Mouse (Mus musculus) frontal cortex, postnatal 10 days (tissue): ENCODE results near the gene Timp3.

Experiments
- DNase-seq, 2 experiments: peaks; one replicate each; pipeline ENCODE4 v3.0.0; 2022; ENCODE audit warnings: low spot score in 2 of 2, mixed read lengths in 1 of 2

Timp3 gene

DNA sequence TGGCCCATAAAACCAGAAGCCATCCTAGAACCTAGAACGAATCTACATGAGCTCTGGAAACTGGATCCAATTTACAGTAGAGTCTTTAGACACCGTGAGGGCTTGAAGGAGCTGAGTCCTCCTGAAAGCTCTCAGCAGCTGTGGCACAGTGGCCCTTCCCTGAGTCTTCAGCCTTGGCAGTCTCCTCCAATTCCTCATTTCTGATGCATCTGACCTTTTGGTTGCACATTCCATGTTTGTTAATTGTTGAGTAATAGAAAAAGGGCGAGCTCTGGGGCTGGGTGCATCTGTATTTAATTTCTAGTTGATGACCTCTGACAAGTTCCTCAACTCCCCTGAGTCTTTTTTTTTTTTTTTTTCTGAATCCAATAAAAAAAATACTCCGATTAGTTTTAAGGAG, 28.0 kb downstream of the Timp3 start:
- no peak for DNase-seq

- DNase-seq = no peak
Observed at GRCm38 (mm10) chr10:86328691-86329090, 28.5 kb downstream of the Timp3 start.

- DNase-seq = no peak
Observed at GRCm38 (mm10) chr10:86329241-86329882, 29.2 kb downstream of the Timp3 start.

DNA sequence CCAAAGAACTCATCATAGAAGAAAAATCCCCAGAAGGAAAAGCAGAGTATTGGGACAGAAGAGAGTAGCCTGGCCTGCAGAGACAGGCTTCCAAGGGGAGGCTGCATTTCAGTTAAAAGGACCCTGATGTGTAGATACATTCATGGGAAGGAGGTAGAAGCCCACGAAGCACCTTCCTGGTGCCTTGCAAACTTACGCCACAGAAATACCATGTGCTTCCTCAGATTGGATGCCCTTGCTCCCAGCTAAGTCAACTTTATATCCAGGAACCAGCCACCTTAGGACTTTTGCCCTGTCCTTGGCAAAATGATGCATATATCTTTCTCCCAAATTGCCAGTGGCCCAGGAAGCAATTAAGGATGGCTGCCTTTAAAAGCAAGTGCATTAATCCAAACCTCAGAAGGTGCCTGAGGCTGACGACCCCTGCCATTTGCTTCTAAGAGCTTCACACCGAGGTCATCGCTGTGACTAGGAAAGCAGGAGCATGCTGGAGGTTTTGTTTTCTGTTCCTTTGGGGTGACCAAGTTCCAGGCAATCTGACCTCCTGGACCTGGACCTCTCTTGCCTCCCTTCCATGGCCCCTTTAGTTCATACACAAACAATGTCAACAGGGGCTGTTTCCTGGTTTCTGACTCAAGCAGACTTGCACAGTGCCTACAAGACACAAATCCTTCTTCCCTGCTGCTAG, 31.0 kb downstream of the Timp3 start:
- no peak for DNase-seq

- no peak for DNase-seq
Observed at GRCm38 (mm10) chr10:86331681-86332281, 31.6 kb downstream of the Timp3 start.

- DNase-seq = no peak
Observed at GRCm38 (mm10) chr10:86332942-86333341, 32.8 kb downstream of the Timp3 start.

DNA sequence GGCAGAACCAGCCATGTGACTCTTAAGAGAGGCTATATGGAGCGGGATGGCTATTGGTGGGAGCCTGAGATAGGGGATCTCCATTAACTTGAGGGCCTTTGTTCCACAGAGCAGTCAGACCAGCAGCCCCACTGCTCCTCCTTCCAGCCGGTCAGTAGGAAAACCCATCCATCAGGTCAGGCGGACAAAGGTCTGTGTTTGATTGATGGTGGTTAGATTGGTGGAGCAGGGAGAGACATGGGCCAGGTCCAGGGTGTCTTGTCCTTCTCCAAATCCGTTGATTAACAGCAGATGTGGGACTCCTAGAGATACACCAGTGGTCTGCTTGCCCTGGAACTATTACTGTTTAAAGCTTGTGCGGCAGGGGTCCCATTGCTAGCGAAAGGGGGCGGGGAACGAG, 34.4 kb downstream of the Timp3 start:
- DNase-seq = no peak

DNA sequence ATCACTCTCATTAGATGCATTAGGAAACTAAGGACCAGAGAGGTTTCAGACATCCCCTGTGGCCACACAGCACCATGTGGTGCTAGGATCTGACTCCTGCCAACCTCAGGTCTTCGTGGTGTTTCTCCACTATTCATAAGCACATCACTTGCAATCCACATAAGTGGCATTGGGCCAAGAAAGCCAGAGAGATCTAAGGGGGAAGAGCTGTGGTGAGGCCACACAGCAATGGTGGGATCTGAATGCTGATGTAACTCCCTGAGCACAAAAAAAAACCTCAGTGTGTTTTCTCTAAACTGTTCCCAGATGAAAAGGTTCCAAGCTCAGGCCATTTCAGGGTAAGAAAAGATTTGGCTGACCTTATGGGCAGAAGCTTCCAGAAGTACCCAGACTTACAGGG, 36.3 kb downstream of the Timp3 start:
- no peak for DNase-seq

DNA sequence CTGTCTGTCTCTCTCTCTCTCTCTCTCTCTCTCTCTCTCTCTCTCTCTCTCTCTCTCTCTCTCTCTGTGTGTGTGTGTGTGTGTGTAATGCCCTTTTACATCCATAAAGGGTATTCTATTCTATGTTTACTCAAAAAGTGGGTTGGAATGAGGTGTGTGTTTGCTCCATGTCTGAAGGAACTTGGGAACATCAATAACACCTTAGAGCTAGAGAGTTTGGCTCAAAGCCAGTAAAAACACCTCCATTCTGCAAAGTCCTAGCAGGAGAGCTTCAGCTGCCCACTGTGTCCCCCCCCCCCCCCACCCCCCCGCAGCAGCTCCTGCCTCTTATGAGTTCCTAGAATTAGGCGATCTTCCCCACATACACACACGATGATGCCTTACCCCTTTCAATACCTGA, 37.1 kb downstream of the Timp3 start:
- no peak for DNase-seq

DNA sequence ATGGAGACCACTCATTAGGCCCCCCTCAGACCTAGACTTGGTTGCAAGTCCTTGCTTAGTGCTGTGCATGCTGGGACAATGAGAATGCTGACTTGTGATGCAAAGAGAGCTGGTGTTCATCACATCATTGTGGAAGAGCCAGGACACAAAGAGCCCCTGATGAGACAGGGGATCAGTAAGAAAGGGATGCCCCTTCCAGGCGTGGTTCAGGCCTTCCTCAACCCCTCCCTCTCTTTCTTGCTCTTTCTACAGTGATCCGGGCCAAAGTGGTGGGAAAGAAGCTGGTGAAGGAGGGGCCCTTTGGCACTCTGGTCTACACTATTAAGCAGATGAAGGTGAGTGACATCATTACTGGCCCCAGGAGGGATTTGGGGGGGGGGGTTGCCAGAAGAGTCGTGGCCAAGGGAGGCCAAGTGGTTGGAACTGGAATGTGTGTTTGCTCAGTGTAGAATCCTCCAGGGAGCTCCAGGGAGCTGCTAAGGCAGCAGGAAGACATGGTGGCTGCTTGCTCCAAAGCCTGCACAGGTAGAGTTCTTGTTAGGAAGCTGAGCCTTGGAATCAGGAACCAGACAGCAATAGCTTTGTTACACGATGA, 38.0 kb downstream of the Timp3 start:
- DNase-seq = no peak

DNA sequence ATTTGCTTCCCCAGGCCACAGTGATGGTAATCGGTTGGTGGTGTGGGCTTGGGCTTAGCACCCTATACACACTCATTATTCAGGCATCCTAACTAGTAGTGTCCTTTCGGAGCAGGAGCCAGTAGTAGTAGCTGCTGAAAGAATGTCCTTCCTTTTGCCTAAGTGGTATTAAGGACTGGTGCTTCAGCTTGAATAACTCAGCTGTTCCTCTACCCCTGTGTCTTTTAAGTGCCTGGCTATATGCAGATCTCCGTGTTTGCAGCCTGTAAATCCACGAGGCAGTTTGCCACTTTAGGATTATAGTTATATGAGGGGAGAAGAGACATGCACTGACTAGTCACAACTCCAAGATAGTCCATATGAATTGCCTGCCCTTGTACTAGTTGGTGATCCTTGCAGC, 38.9 kb downstream of the Timp3 start:
- no peak for DNase-seq

DNA sequence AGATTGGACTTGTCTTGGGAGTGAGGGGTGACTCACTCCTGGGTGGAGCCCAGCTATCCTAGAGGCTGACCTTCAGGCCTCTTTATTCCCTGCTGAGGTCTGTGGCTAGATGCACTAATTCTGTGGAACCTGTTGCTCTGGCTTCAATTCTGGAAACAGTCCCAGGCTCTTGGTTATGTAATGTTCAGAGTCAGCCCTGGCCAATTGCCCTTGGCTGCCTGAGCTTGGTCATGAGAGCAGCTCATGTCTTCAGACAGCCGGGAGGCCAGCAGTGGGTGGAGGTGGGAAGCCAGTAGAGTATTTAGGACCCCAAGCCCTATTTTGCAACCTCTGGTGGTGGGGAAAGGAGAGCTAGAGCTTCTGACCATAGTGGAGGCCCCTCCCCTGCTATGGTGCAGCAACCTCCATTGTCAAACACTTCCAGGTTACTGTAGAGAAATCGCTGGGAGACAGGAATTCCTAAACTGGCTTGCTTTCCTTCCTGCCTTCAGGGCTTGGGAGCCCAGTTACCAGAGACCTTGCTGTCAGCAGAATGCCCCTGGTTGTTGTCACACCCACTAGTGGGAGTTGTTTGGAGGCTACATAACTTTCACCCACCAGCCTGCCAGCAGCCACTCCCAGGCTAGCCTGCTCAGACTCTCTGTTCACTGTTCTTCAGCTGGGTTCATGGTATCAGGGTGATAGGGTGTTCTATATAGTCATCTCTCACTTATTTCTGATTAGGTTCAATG, 39.6 kb downstream of the Timp3 start:
- peak; percentile 52 to 66 for DNase-seq

DNA sequence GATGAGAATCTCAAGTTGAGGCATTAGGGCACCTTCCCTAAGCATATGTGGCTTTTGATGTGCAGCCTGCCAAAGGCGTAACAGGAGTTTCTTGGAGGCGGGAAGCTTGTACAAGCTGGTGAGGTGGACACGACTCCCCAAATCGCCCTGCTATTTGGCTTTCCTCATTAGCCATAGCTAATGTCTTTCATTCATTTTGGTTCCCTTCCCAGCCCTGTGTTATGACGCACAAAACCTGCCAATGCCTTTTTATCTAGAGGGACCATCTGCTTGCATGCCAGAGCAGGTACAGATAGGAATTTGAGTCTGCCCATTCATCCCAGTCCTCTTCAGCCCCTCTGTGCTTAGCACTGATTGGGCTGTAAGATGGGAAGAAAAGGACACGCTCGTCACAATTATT, 40.2 kb downstream of the Timp3 start:
- DNase-seq = no peak

GRCm38 (mm10) chr10:86340991-86341527, 40.9 kb downstream of the Timp3 start:
- DNase-seq = no peak

- DNase-seq = no peak
Observed at GRCm38 (mm10) chr10:86341589-86341988, 41.4 kb downstream of the Timp3 start.

DNA sequence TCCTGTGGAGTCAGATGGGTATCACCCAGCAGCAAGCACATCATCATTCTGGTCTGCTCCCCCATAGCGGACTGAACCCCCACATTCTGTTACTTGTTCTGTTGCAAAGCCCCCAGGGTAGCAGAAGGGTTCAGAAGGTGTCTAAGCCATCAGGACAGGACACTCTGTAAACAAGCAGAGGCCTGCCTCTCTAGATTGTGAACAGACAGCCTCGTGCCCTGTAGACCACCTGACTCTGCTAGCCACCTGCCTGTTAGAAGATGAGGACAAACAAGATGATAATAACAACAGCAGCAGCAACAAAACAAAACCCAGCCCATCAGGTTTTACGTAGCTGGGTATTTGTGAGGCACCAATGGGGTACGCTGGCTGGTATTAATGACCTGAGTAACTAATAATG, 42.0 kb downstream of the Timp3 start:
- no peak for DNase-seq

GRCm38 (mm10) chr10:86342713-86343112, 42.5 kb downstream of the Timp3 start:
- no peak for DNase-seq

- no peak for DNase-seq
Observed at GRCm38 (mm10) chr10:86343362-86343761, 43.2 kb downstream of the Timp3 start.

- no peak for DNase-seq
Observed at GRCm38 (mm10) chr10:86343931-86344330, 43.8 kb downstream of the Timp3 start.

GRCm38 (mm10) chr10:86344654-86345053, 44.5 kb downstream of the Timp3 start:
- no peak for DNase-seq

- no peak for DNase-seq
Observed at GRCm38 (mm10) chr10:86345645-86346044, 45.5 kb downstream of the Timp3 start.
